Comparison of ENCODE assay signal across 10 mouse cellular contexts in genomic region chr6:117652917-117653316, GRCm38 (mm10).
DNase-seq lines count a peak whose midpoint lies in the region; ATAC-seq lines count a peak whose summit lies in the region.
"Had no signal": no experiment of that assay in that cellular context is flagged by ENCODE, and none has a peak within 500 bp of the region (broad histone marks: within the 10 kb centered on the region; RNA-seq: fewer than 3 reads in every experiment).

No protein-coding gene starts in this region.

- intact Hi-C loops in heart, postnatal 25 days (cut with DNase I) = loop anchor here (10.0 kb wide), 1 partner anchor 478 kb away; no protein-coding TSS in a partner anchor

- H3K9ac ChIP-seq in forebrain, embryonic 12.5 days = no peak overlapping the region
- H3K9ac ChIP-seq: embryonic facial prominence, embryonic 15.5 days had no signal

- H3K27me3 ChIP-seq in forebrain, embryonic 12.5 days = no peaks in the 10 kb centered on the region
- H3K27me3 ChIP-seq: Patski had no signal

- WGBS in forebrain, embryonic 12.5 days = 84% methylated on average over 9 of the region's 9 CpGs

- H3K4me1 ChIP-seq in forebrain, embryonic 12.5 days = no peaks in the 10 kb centered on the region

- no peak overlapping the region for H3K4me3 ChIP-seq in forebrain, embryonic 12.5 days (replicated peaks)
- H3K4me3 ChIP-seq: embryonic facial prominence, embryonic 15.5 days had no signal

- H3K9me3 ChIP-seq in forebrain, embryonic 12.5 days = no peaks in the 10 kb centered on the region
- H3K9me3 ChIP-seq: embryonic facial prominence, embryonic 15.5 days had no signal

- ATAC-seq in forebrain, embryonic 12.5 days (ENCODE audit: low FRiP score) = no peak
- ATAC-seq in activated CD4-positive, CD25-positive, alpha-beta regulatory T cell, adult 4 months = no peak
- ATAC-seq: Patski had no signal

- DNase-seq in layer of hippocampus, adult 9-11 months = peak; percentile 7
- no peak for DNase-seq in layer of hippocampus, postnatal 25 days (ENCODE audit: extremely low spot score in 1 of 2, low spot score in 1 of 2)
- DNase-seq in adrenal gland, postnatal 36 days = peak; percentile 66 to 70
- peak; percentile 76 for DNase-seq in heart, postnatal 25 days (ENCODE audit: low spot score)
- DNase-seq in lung, postnatal 36 days = peak; percentile 85
- DNase-seq in neural tube, embryonic 10.5 days (ENCODE audit: extremely low spot score, low spot score) = no peak

- H3K4me2 ChIP-seq in forebrain, embryonic 12.5 days = no peak overlapping the region
- H3K4me2 ChIP-seq: embryonic facial prominence, embryonic 15.5 days had no signal

- no peaks in the 10 kb centered on the region for H3K36me3 ChIP-seq in forebrain, embryonic 12.5 days (replicated peaks)
- H3K36me3 ChIP-seq: embryonic facial prominence, embryonic 15.5 days had no signal

- H3K27ac ChIP-seq in forebrain, embryonic 12.5 days = no peak overlapping the region
- H3K27ac ChIP-seq: embryonic facial prominence, embryonic 15.5 days had no signal

Comparison
In these comparisons a context has a peak if more than half of its experiments do, and no peak if none do; other contexts are left out.
1. DNase-seq: peak in layer of hippocampus, adult 9-11 months (single experiment), adrenal gland, postnatal 36 days (2 of 2), heart, postnatal 25 days (single experiment) and lung, postnatal 36 days (single experiment); none in layer of hippocampus, postnatal 25 days (0 of 2) and neural tube, embryonic 10.5 days (single experiment).